Mouse (Mus musculus): ENCODE results near the gene Gm20747.
"Not testable (repeated sequence)": the region's sequence is repeated elsewhere in the genome, so short reads cannot be mapped to it uniquely, and the experiment has no call there.

The Gm20747 gene

DNA sequence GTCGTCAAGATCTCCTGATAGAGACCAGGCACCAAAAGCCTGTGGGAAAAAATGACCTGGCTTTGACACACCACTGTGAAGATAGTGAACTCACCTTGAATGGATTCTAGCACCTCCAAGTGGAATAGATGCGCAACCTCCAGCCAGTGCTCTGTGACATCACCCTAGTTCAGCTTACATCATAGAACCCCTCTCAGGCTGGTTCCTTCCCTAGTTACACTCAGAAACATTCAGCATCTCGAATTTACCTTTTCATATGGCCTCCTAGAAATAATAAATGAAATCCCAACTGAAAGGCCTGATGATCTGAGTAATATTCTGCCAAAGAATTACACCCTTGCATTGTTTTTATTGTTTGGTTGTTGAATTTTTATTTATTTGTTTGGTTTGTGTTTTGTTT is at the start of gene Gm20747:
Gene Gm20747 (minus strand): TSS at position 101 of the 400 bp plus-strand sequence.
- DNase-seq = not testable (repeated sequence)
